Mouse (Mus musculus) 3134 (cell line): ENCODE results near the gene Izumo1r.

Experiments
- DNase-seq: peaks from one replicate; pipeline ENCODE4 v3.0.0-alpha.2; 2011; ENCODE audit warnings: low spot score; ENCODE audit not compliant: insufficient read length; ENCODE audit errors: extremely low read depth

Izumo1r gene

GRCm38 (mm10) chr9:14870377-14870776 is 33.4 kb downstream of the Izumo1r start:
- DNase-seq, result no peak

GRCm38 (mm10) chr9:14868326-14868725 is 35.4 kb downstream of the Izumo1r start:
- DNase-seq, result no peak

GRCm38 (mm10) chr9:14866957-14867356 is 36.8 kb downstream of the Izumo1r start:
- DNase-seq, result no peak

- DNase-seq, result no peak
Measured at GRCm38 (mm10) chr9:14864726-14865125, 39.0 kb downstream of the Izumo1r start.

GRCm38 (mm10) chr9:14863126-14863525 is 40.6 kb downstream of the Izumo1r start:
- DNase-seq, result no peak

- DNase-seq, result no peak
Measured at GRCm38 (mm10) chr9:14859868-14860639, 43.7 kb downstream of the Izumo1r start, which contains the start of gene Gpr83. Gpr83 (plus strand) TSS chr9:14860210.

- DNase-seq, result no peak
Measured at GRCm38 (mm10) chr9:14858782-14859181, 45.0 kb downstream of the Izumo1r start.

GRCm38 (mm10) chr9:14858170-14858706 is 45.5 kb downstream of the Izumo1r start:
- no peak for DNase-seq

GRCm38 (mm10) chr9:14856922-14857654 is 46.7 kb downstream of the Izumo1r start:
- no peak for DNase-seq

- DNase-seq, result no peak
Measured at GRCm38 (mm10) chr9:14854585-14854984, 49.2 kb downstream of the Izumo1r start.

GRCm38 (mm10) chr9:14848267-14848935 is 55.3 kb downstream of the Izumo1r start:
- no peak for DNase-seq

- DNase-seq, result no peak
Measured at GRCm38 (mm10) chr9:14846428-14846827, 57.3 kb downstream of the Izumo1r start.

GRCm38 (mm10) chr9:14843901-14844300 is 59.8 kb downstream of the Izumo1r start:
- DNase-seq, result no peak

- no peak for DNase-seq
Measured at GRCm38 (mm10) chr9:14843311-14843857, 60.4 kb downstream of the Izumo1r start.

GRCm38 (mm10) chr9:14841878-14842761 is 61.6 kb downstream of the Izumo1r start:
- no peak for DNase-seq

- no peak for DNase-seq
Measured at GRCm38 (mm10) chr9:14839970-14840369, 63.8 kb downstream of the Izumo1r start.

- no peak for DNase-seq
Measured at GRCm38 (mm10) chr9:14839527-14839926, 64.2 kb downstream of the Izumo1r start.
